Mouse (Mus musculus) heart, adult 2 months (tissue): ENCODE measurements at regions not wholly inside any gene's neighbourhood (a gene's known extent, or its start where the extent isn't known, plus 50 kb on each side); places are given as distances from the start of the nearest gene placed in this dataset.

Source experiments
- CTCF ChIP-seq: fragments of 200-600 bp; IDR thresholded peaks from 2 replicates; pipeline ENCODE4 v1.8.1; 2022; ENCODE audit warnings: antibody characterized with exemption, mild to moderate bottlenecking, moderate library complexity
- EP300 ChIP-seq: fragments of 200-500 bp; IDR thresholded peaks from 2 replicates; pipeline ENCODE4 v1.6.1; 2011; ENCODE audit warnings: low read depth, low read length, control low read depth; ENCODE audit not compliant: insufficient read depth

GRCm38 (mm10) chr4:84060187-84060586 lies 534.8 kb downstream of the Ccdc171 start:
- TF ChIP-seq CTCF (no peak), EP300 (no peak)
